Comparison of ENCODE assay signal across 31 mouse cellular contexts in the genomic region with DNA sequence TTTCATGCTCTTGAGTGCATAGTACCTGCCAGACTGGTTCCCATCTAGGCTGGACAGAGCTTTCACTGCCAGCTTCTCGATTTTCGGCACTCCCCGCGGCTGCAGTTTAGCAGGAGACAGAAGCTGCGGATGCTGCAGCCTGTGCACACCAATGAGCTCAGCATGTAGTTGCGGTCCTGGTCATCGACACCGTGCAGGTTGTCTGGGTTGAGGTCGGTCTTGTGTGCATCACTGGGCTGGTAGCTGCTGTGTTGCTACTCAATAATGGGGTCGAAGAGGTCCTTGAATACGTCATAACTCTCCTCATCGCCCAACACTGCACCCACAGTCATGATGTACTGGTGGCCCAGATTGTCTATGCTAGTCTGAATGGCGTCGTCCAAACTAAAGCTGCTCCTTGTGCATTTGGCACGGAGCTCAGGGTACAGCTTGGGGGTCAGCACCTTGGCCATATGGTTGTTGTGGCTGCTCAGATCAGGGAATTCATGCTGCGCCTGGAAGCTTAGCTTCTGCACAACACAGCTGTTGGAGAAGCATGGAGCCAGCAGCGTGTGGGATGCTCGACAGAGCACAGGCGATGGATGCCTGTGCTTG. TPM values are rescaled to one million over a fixed set of nuclear protein-coding genes. Genes with fewer than 3 reads are reported as not detected.
A peak's percentile ranks its signal among the peaks of the same experiment; 100 is the strongest.
DNase-seq lines count a peak whose midpoint lies in the region; ATAC-seq and TF ChIP-seq lines count a peak whose summit lies in the region.
"Had no signal": no experiment of that assay in that cellular context is flagged by ENCODE, and none has a peak within 500 bp of the region (broad histone marks: within the 10 kb centered on the region; RNA-seq: fewer than 3 reads in every experiment).

No protein-coding gene starts in this region.

- TF ChIP-seq CTCF in hindbrain, postnatal 0 days (IDR thresholded peaks at IDR 0.05; ENCODE audit: low read depth): no peak

- peak; percentile 85 for ATAC-seq in hindbrain, postnatal 0 days
- ATAC-seq: forebrain, postnatal 0 days; inflammation-experienced regulatory T-cells, adult 6 months had no signal

- H3K9me3 ChIP-seq in hindbrain, postnatal 0 days (ENCODE audit: low read length): no peaks in the 10 kb centered on the region
- H3K9me3 ChIP-seq in hindbrain, embryonic 10.5 days: 0 out of 2 replicates have a peak, but pooled peaks cover 5% of the 10 kb centered on the region
- H3K9me3 ChIP-seq: neural tube, embryonic 15.5 days; stomach, embryonic 15.5 days had no signal

- peak; percentile 25 for DNase-seq in cerebellum, adult 9-11 months
- no peak for DNase-seq in cerebellum, adult 11 months
- DNase-seq in hindbrain, postnatal 0 days (ENCODE audit: low spot score): peak; percentile 55
- DNase-seq in hindbrain, embryonic 10.5 days (ENCODE audit: low spot score): no peak
- peak; percentile 5 for DNase-seq in R1 (ENCODE audit: low read depth, low spot score)
- peak; percentile 31 to 41 for DNase-seq in cerebellum, postnatal 14 days
- DNase-seq in adrenal gland, postnatal 10 days: no peak
- DNase-seq: forebrain, postnatal 0 days; gastrocnemius, postnatal 25 days; heart, adult 2 months; kidney, adult 2 months; lung, postnatal 4 days had no signal

- no peaks in the 10 kb centered on the region for H3K4me1 ChIP-seq in hindbrain, postnatal 0 days (ENCODE audit: insufficient read depth, low read length)
- H3K4me1 ChIP-seq in hindbrain, embryonic 10.5 days (replicated peaks): no peaks in the 10 kb centered on the region
- H3K4me1 ChIP-seq: midbrain, embryonic 10.5 days; neural tube, embryonic 15.5 days; stomach, embryonic 15.5 days had no signal

- H3K4me2 ChIP-seq in hindbrain, postnatal 0 days (ENCODE audit: low read depth, low read length): no peak overlapping the region
- H3K4me2 ChIP-seq: neural tube, embryonic 15.5 days; stomach, embryonic 15.5 days had no signal

- no peak overlapping the region for H3K9ac ChIP-seq in hindbrain, postnatal 0 days (replicated peaks; ENCODE audit: low read length)
- H3K9ac ChIP-seq: forebrain, postnatal 0 days; neural tube, embryonic 15.5 days; stomach, embryonic 15.5 days had no signal

- no peak overlapping the region for H3K27ac ChIP-seq in hindbrain, postnatal 0 days
- H3K27ac ChIP-seq in hindbrain, embryonic 10.5 days: no peak overlapping the region
- H3K27ac ChIP-seq: heart, adult 2 months; kidney, postnatal 0 days; midbrain, embryonic 10.5 days; neural tube, embryonic 15.5 days; stomach, embryonic 15.5 days had no signal

- no peaks in the 10 kb centered on the region for H3K36me3 ChIP-seq in hindbrain, postnatal 0 days (ENCODE audit: insufficient read depth, low read length)
- no peaks in the 10 kb centered on the region for H3K36me3 ChIP-seq in hindbrain, embryonic 10.5 days
- H3K36me3 ChIP-seq: midbrain, embryonic 10.5 days; neural tube, embryonic 15.5 days; stomach, embryonic 15.5 days had no signal

- H3K4me3 ChIP-seq in hindbrain, postnatal 0 days (ENCODE audit: low read length): no peak overlapping the region
- no peak overlapping the region for H3K4me3 ChIP-seq in hindbrain, embryonic 10.5 days
- H3K4me3 ChIP-seq: heart, adult 2 months; midbrain, embryonic 10.5 days; neural tube, embryonic 15.5 days; stomach, embryonic 15.5 days had no signal

- no peaks in the 10 kb centered on the region for H3K27me3 ChIP-seq in hindbrain, postnatal 0 days (ENCODE audit: insufficient read depth, low read length)
- H3K27me3 ChIP-seq in hindbrain, embryonic 10.5 days (ENCODE audit: insufficient read depth, poor library complexity, severe bottlenecking): no peaks in the 10 kb centered on the region
- H3K27me3 ChIP-seq: neural tube, embryonic 15.5 days; stomach, embryonic 15.5 days had no signal

- 79% methylated on average over 19 of the region's 19 CpGs for WGBS in hindbrain, postnatal 0 days
- 91% methylated on average over 19 of the region's 19 CpGs for WGBS in hindbrain, embryonic 10.5 days

RNA-seq across cellular contexts. Expression of gene Sult1c1, which starts 48.8 kb away (rescaled TPM):
- total RNA-seq in hindbrain, postnatal 0 days (2014; rRNA removed): not detected in 2 replicates
- not detected in 2 replicates for polyA plus RNA-seq in hindbrain, postnatal 0 days (2015; fragmentation: Nextera tagmentation; extraction: Ambion mirVana)
- not detected in 2 replicates for polyA plus RNA-seq in hindbrain, embryonic 10.5 days (2016; fragmentation: Nextera tagmentation; extraction: Ambion mirVana)
- total RNA-seq in adrenal gland, postnatal 10 days (2021): not detected
- total RNA-seq: adrenal gland, adult 18-20 months; ES-E14; forebrain, postnatal 0 days; gastrocnemius, postnatal 25 days; heart, adult 2 months; heart, postnatal 25 days; layer of hippocampus, postnatal 14 days; liver, adult 2 months had no signal
- polyA plus RNA-seq: cortical plate, adult 2 months; embryonic facial prominence, embryonic 11.5 days; forebrain, postnatal 0 days; heart, adult 2 months; heart, embryonic 14.5 days; inflammation-experienced regulatory T-cells, adult 6 months; kidney, adult 2 months; kidney, postnatal 0 days; large intestine, adult 2 months; limb, embryonic 11.5 days; liver, adult 2 months; liver, embryonic 16.5 days; lung, embryonic 16.5 days; midbrain, embryonic 10.5 days; neural tube, embryonic 15.5 days; stomach, embryonic 15.5 days; thymus, postnatal 0 days; urinary bladder, adult 2 months had no signal

Comparison
In these comparisons a context has a peak if more than half of its experiments do, and no peak if none do; other contexts are left out.
1. DNase-seq: peak in cerebellum, adult 9-11 months (single experiment), hindbrain, postnatal 0 days (single experiment), R1 (single experiment) and cerebellum, postnatal 14 days (2 of 2); none in cerebellum, adult 11 months (single experiment), hindbrain, embryonic 10.5 days (single experiment) and adrenal gland, postnatal 10 days (single experiment).